Mouse (Mus musculus): Measurements from ENCODE around the gene Abca1. TPM values are rescaled to one million over a fixed set of nuclear protein-coding genes. Genes with fewer than 3 reads are reported as not detected.

Gene Abca1
- polyA plus RNA-seq, 1 experiment from 2014 or later = 7.5 TPM

- WGBS = 64% methylated on average over 9 of the region's 9 CpGs
These were observed 113.3 kb downstream of the Abca1 start for GRCm38 (mm10) chr4:53046238-53047022.

GRCm38 (mm10) chr4:53045807-53046206, 113.9 kb downstream of the Abca1 start:
- no peaks in the 10 kb centered on the region for H3K4me1 ChIP-seq (replicated peaks; ENCODE audit: control insufficient read depth, insufficient read depth, low read length)
- no peak overlapping the region for H3K4me2 ChIP-seq (replicated peaks; ENCODE audit: low read depth, low read length)
- no peak overlapping the region for H3K4me3 ChIP-seq (ENCODE audit: low read depth, low read length)
- DNase-seq (ENCODE audit: low spot score) (no peak), ATAC-seq (ENCODE audit: low FRiP score) (no peak)
- H3K9me3 ChIP-seq (ENCODE audit: control insufficient read depth, low read length) = no peaks in the 10 kb centered on the region
- no peaks in the 10 kb centered on the region for H3K27me3 ChIP-seq (ENCODE audit: control insufficient read depth, insufficient read depth, low read length)
- no peaks in the 10 kb centered on the region for H3K36me3 ChIP-seq (ENCODE audit: control insufficient read depth, insufficient read depth, low read length)
- H3K9ac ChIP-seq (ENCODE audit: low read depth, low read length) = no peak overlapping the region
- WGBS = 76% methylated on average over 7 of the region's 7 CpGs
- no peak overlapping the region for H3K27ac ChIP-seq (ENCODE audit: low read depth, low read length)

More at GRCm38 (mm10) chr4:53046238-53047022, 113.3 kb downstream of the Abca1 start:
- Histone ChIP-seq H3K9ac (ENCODE audit: low read depth, low read length) (no peak overlapping the region), H3K4me3 (ENCODE audit: low read depth, low read length) (no peak overlapping the region), H3K4me2 (replicated peaks; ENCODE audit: low read depth, low read length) (no peak overlapping the region), H3K27ac (ENCODE audit: low read depth, low read length) (no peak overlapping the region), H3K4me1 (replicated peaks; ENCODE audit: control insufficient read depth, insufficient read depth, low read length) (no peaks in the 10 kb centered on the region), H3K27me3 (ENCODE audit: control insufficient read depth, insufficient read depth, low read length) (no peaks in the 10 kb centered on the region), H3K36me3 (ENCODE audit: control insufficient read depth, insufficient read depth, low read length) (no peaks in the 10 kb centered on the region), H3K9me3 (ENCODE audit: control insufficient read depth, low read length) (no peaks in the 10 kb centered on the region)
- DNase-seq (ENCODE audit: low spot score) (no peak), ATAC-seq (ENCODE audit: low FRiP score) (0 out of 2 replicates have a peak, but pooled peaks have one; percentile 33)

GRCm38 (mm10) chr4:53043819-53044218, 115.9 kb downstream of the Abca1 start:
- Histone ChIP-seq H3K4me3 (ENCODE audit: low read depth, low read length) (no peak overlapping the region), H3K4me1 (replicated peaks; ENCODE audit: control insufficient read depth, insufficient read depth, low read length) (no peaks in the 10 kb centered on the region), H3K36me3 (ENCODE audit: control insufficient read depth, insufficient read depth, low read length) (no peaks in the 10 kb centered on the region), H3K27ac (ENCODE audit: low read depth, low read length) (no peak overlapping the region), H3K9me3 (ENCODE audit: control insufficient read depth, low read length) (no peaks in the 10 kb centered on the region), H3K4me2 (replicated peaks; ENCODE audit: low read depth, low read length) (no peak overlapping the region), H3K9ac (ENCODE audit: low read depth, low read length) (no peak overlapping the region), H3K27me3 (ENCODE audit: control insufficient read depth, insufficient read depth, low read length) (no peaks in the 10 kb centered on the region)
- no peak for ATAC-seq (ENCODE audit: low FRiP score)
- WGBS = 87% methylated on average over 8 of the region's 8 CpGs
- DNase-seq (ENCODE audit: low spot score) = no peak

GRCm38 (mm10) chr4:53030326-53030948, 129.3 kb downstream of the Abca1 start:
- Histone ChIP-seq H3K4me1 (replicated peaks; ENCODE audit: control insufficient read depth, insufficient read depth, low read length) (no peaks in the 10 kb centered on the region), H3K9me3 (ENCODE audit: control insufficient read depth, low read length) (no peaks in the 10 kb centered on the region), H3K9ac (ENCODE audit: low read depth, low read length) (no peak overlapping the region), H3K4me3 (ENCODE audit: low read depth, low read length) (no peak overlapping the region), H3K27me3 (ENCODE audit: control insufficient read depth, insufficient read depth, low read length) (no peaks in the 10 kb centered on the region), H3K27ac (ENCODE audit: low read depth, low read length) (no peak overlapping the region), H3K36me3 (ENCODE audit: control insufficient read depth, insufficient read depth, low read length) (no peaks in the 10 kb centered on the region), H3K4me2 (replicated peaks; ENCODE audit: low read depth, low read length) (no peak overlapping the region)
- DNase-seq (ENCODE audit: low spot score) (peak; percentile 35), ATAC-seq (ENCODE audit: low FRiP score) (no peak)
- 38% methylated on average over 8 of the region's 8 CpGs for WGBS

- no peak overlapping the region for H3K4me2 ChIP-seq (replicated peaks; ENCODE audit: low read depth, low read length)
- H3K27ac ChIP-seq (ENCODE audit: low read depth, low read length) = no peak overlapping the region
- 88% methylated on average over 3 of the region's 3 CpGs for WGBS
- no peak overlapping the region for H3K4me3 ChIP-seq (ENCODE audit: low read depth, low read length)
- H3K9me3 ChIP-seq (ENCODE audit: control insufficient read depth, low read length) = no peaks in the 10 kb centered on the region
- H3K27me3 ChIP-seq (ENCODE audit: control insufficient read depth, insufficient read depth, low read length) = no peaks in the 10 kb centered on the region
- no peaks in the 10 kb centered on the region for H3K4me1 ChIP-seq (replicated peaks; ENCODE audit: control insufficient read depth, insufficient read depth, low read length)
- H3K9ac ChIP-seq (ENCODE audit: low read depth, low read length) = no peak overlapping the region
- H3K36me3 ChIP-seq (ENCODE audit: control insufficient read depth, insufficient read depth, low read length) = no peaks in the 10 kb centered on the region
- no peak for DNase-seq (ENCODE audit: low spot score)
- no peak for ATAC-seq (ENCODE audit: low FRiP score)
These were observed 131.9 kb downstream of the Abca1 start for GRCm38 (mm10) chr4:53027811-53028210.

GRCm38 (mm10) chr4:53024397-53024796, 135.3 kb downstream of the Abca1 start:
- Histone ChIP-seq H3K36me3 (ENCODE audit: control insufficient read depth, insufficient read depth, low read length) (0 out of 2 replicates have a peak, but pooled peaks cover 2% of the 10 kb centered on the region), H3K4me3 (ENCODE audit: low read depth, low read length) (no peak overlapping the region), H3K27ac (ENCODE audit: low read depth, low read length) (no peak overlapping the region), H3K27me3 (ENCODE audit: control insufficient read depth, insufficient read depth, low read length) (no peaks in the 10 kb centered on the region), H3K4me1 (replicated peaks; ENCODE audit: control insufficient read depth, insufficient read depth, low read length) (no peaks in the 10 kb centered on the region), H3K4me2 (replicated peaks; ENCODE audit: low read depth, low read length) (no peak overlapping the region), H3K9me3 (ENCODE audit: control insufficient read depth, low read length) (no peaks in the 10 kb centered on the region), H3K9ac (ENCODE audit: low read depth, low read length) (no peak overlapping the region)
- 92% methylated on average over 4 of the region's 4 CpGs for WGBS
- DNase-seq (ENCODE audit: low spot score) = no peak
- ATAC-seq (ENCODE audit: low FRiP score) = no peak

- Histone ChIP-seq H3K4me3 (ENCODE audit: low read depth, low read length) (no peak overlapping the region), H3K9ac (ENCODE audit: low read depth, low read length) (no peak overlapping the region), H3K27ac (ENCODE audit: low read depth, low read length) (no peak overlapping the region), H3K27me3 (ENCODE audit: control insufficient read depth, insufficient read depth, low read length) (no peaks in the 10 kb centered on the region), H3K9me3 (ENCODE audit: control insufficient read depth, low read length) (no peaks in the 10 kb centered on the region), H3K4me2 (replicated peaks; ENCODE audit: low read depth, low read length) (no peak overlapping the region), H3K4me1 (replicated peaks; ENCODE audit: control insufficient read depth, insufficient read depth, low read length) (no peaks in the 10 kb centered on the region), H3K36me3 (ENCODE audit: control insufficient read depth, insufficient read depth, low read length) (peaks cover 3% of the 10 kb centered on the region; the same call in 1 of the 2 replicates)
- 94% methylated on average over 14 of the region's 14 CpGs for WGBS
- DNase-seq (ENCODE audit: low spot score) (no peak), ATAC-seq (ENCODE audit: low FRiP score) (no peak)
These were observed 136.3 kb downstream of the Abca1 start for GRCm38 (mm10) chr4:53023189-53023925.

- Histone ChIP-seq H3K27me3 (ENCODE audit: control insufficient read depth, insufficient read depth, low read length) (no peaks in the 10 kb centered on the region), H3K27ac (ENCODE audit: low read depth, low read length) (no peak overlapping the region), H3K9me3 (ENCODE audit: control insufficient read depth, low read length) (no peaks in the 10 kb centered on the region), H3K4me3 (ENCODE audit: low read depth, low read length) (no peak overlapping the region), H3K4me2 (replicated peaks; ENCODE audit: low read depth, low read length) (no peak overlapping the region), H3K4me1 (replicated peaks; ENCODE audit: control insufficient read depth, insufficient read depth, low read length) (no peaks in the 10 kb centered on the region), H3K9ac (ENCODE audit: low read depth, low read length) (no peak overlapping the region), H3K36me3 (ENCODE audit: control insufficient read depth, insufficient read depth, low read length) (peaks cover 16% of the 10 kb centered on the region)
- no peak for DNase-seq (ENCODE audit: low spot score)
- ATAC-seq (ENCODE audit: low FRiP score) = no peak
- 87% methylated on average over 1 of the region's 1 CpGs for WGBS
These were observed 141.3 kb downstream of the Abca1 start for GRCm38 (mm10) chr4:53018392-53018791.
